12 mouse cellular contexts compared by ENCODE assay signal in genomic region chr1:128560452-128561324, GRCm38 (mm10). TPM values are rescaled to one million over a fixed set of nuclear protein-coding genes. Genes with fewer than 3 reads are reported as not detected.
A peak's percentile ranks its signal among the peaks of the same experiment; 100 is the strongest.
DNase-seq lines count a peak whose midpoint lies in the region; ATAC-seq and TF ChIP-seq lines count a peak whose summit lies in the region.
"Had no signal": no experiment of that assay in that cellular context is flagged by ENCODE, and none has a peak within 500 bp of the region (broad histone marks: within the 10 kb centered on the region; RNA-seq: fewer than 3 reads in every experiment).

No protein-coding gene starts in this region.

- no peak for DNase-seq in heart, postnatal 14 days
- DNase-seq in MEL (ENCODE audit: low read depth, low spot score) = peak; percentile 16
- DNase-seq in skeletal muscle tissue, adult 2 months (ENCODE audit: low read depth, low spot score) = peak; percentile 23
- DNase-seq in adrenal gland, adult 8-10 months = no peak
- DNase-seq in kidney, adult 18-20 months = no peak
- DNase-seq in right cerebral cortex, postnatal 36 days (ENCODE audit: low spot score in 2 of 2) = no peak
- DNase-seq: heart, adult 18-20 months; lung, postnatal 14 days; right cerebral cortex, postnatal 25 days had no signal

- no peaks in the 10 kb centered on the region for H3K9me3 ChIP-seq in heart, embryonic 14.5 days (ENCODE audit: control insufficient read depth, low read length)
- H3K9me3 ChIP-seq in MEL (replicated peaks; ENCODE audit: insufficient read depth, low read length) = no peaks in the 10 kb centered on the region

- H3K27me3 ChIP-seq in heart, embryonic 14.5 days (ENCODE audit: control insufficient read depth, insufficient read depth, low read length) = no peaks in the 10 kb centered on the region
- H3K27me3 ChIP-seq in MEL (ENCODE audit: control insufficient read depth in 1 of 2, insufficient read depth in 2 of 2, low read length in 2 of 2) = peaks cover 0 to 1% of the 10 kb centered on the region in 2 experiments; a peak in 2 of 4 replicates

- TF ChIP-seq EP300 in MEL (IDR thresholded peaks at IDR 0.05; ENCODE audit: low read depth in 1 of 2, low read length in 2 of 2) = no peak

- TF ChIP-seq RAD21 in MEL (IDR thresholded peaks at IDR 0.05; ENCODE audit: low read depth, low read length) = no peak

- peak overlapping the region; percentile 41 for H3K4me2 ChIP-seq in heart, embryonic 14.5 days (ENCODE audit: low read length)

- H3K9ac ChIP-seq in heart, embryonic 14.5 days (ENCODE audit: low read length) = no peak overlapping the region
- no peak overlapping the region for H3K9ac ChIP-seq in MEL (ENCODE audit: control insufficient read depth, low read depth, low read length, poor library complexity, severe bottlenecking)

- H3K4me3 ChIP-seq in heart, embryonic 14.5 days (ENCODE audit: control insufficient read depth in 1 of 2, insufficient read depth in 1 of 2, low read depth in 1 of 2, low read length in 2 of 2) = no peak overlapping the region
- no peak overlapping the region for H3K4me3 ChIP-seq in MEL (ENCODE audit: control insufficient read depth in 1 of 2, insufficient read depth in 1 of 2, low read depth in 2 of 2, low read length in 2 of 2)

- no peak for TF ChIP-seq POLR2A in MEL (IDR thresholded peaks at IDR 0.05; ENCODE audit: control insufficient read depth in 1 of 2, insufficient read depth in 1 of 2, low read depth in 1 of 2, low read length in 2 of 2, poor library complexity in 1 of 2)

- intact Hi-C loops in heart, postnatal 14 days (cut with DNase I) = no loop called here

- 26% methylated on average over 14 of the region's 14 CpGs for WGBS in heart, embryonic 14.5 days

- H3K36me3 ChIP-seq in heart, embryonic 14.5 days (ENCODE audit: control insufficient read depth, insufficient read depth, low read length) = no peaks in the 10 kb centered on the region
- H3K36me3 ChIP-seq in MEL (ENCODE audit: control insufficient read depth in 1 of 2, insufficient read depth in 2 of 2, low read length in 2 of 2) = no peaks in the 10 kb centered on the region

- H3K4me1 ChIP-seq in heart, embryonic 14.5 days (ENCODE audit: control insufficient read depth in 2 of 2, insufficient read depth in 2 of 2, low read length in 2 of 2) = peaks cover 9 to 16% of the 10 kb centered on the region in 2 experiments
- H3K4me1 ChIP-seq in MEL (ENCODE audit: control insufficient read depth in 1 of 2, insufficient read depth in 2 of 2, low read length in 2 of 2) = no peaks in the 10 kb centered on the region

- TF ChIP-seq CTCF in MEL (IDR thresholded peaks at IDR 0.05 in 2 of 3, conservative IDR thresholded peaks at IDR 0.05 in 1 of 3; ENCODE audit: control insufficient read depth in 1 of 3, insufficient read depth in 1 of 3, low read depth in 2 of 3, low read length in 3 of 3, poor library complexity in 1 of 3, severe bottlenecking in 1 of 3) = no peak

- no peak for ATAC-seq in heart, embryonic 14.5 days (ENCODE audit: insufficient number of reproducible peaks, insufficient read depth, low FRiP score, low read depth)
- peak; percentile 64 for ATAC-seq in granulocyte monocyte progenitor cell, adult 5-6 weeks (replicated peaks; ENCODE audit: poor library complexity, severe bottlenecking)
- ATAC-seq: CD4-positive, CD25-positive, alpha-beta regulatory T cell, adult 4 months had no signal

- no peak overlapping the region for H3K27ac ChIP-seq in heart, embryonic 14.5 days (replicated peaks in 1 of 2; ENCODE audit: control insufficient read depth in 1 of 2, insufficient read depth in 1 of 2, low read depth in 2 of 2, low read length in 2 of 2)
- H3K27ac ChIP-seq in MEL (ENCODE audit: control insufficient read depth, low read depth, low read length) = no peak overlapping the region

- H3K79me2 ChIP-seq in MEL (ENCODE audit: control insufficient read depth, insufficient read depth, low read length, poor library complexity) = no peaks in the 10 kb centered on the region

TF ChIP-seq in MEL, 35 proteins besides CTCF, POLR2A, EP300 and RAD21:
- no peak for TF ChIP-seq MYB (IDR thresholded peaks at IDR 0.05; ENCODE audit: low read depth, low read length)

RNA-seq across cellular contexts. Expression of gene Cxcr4, which starts 31.4 kb away (rescaled TPM):
- 2.4 and 2.9 TPM in 2 replicates for polyA plus RNA-seq in heart, embryonic 14.5 days (2014; fragmentation: Nextera tagmentation; extraction: Ambion mirVana)
- 10 to 100 TPM; 11.2 to 19.1 TPM for total RNA-seq in heart, postnatal 14 days (2021)
- total RNA-seq in MEL (2012; rRNA removed) = 4.2 and 6.0 TPM in 2 replicates
- 10 to 100 TPM in 1 of 2 experiments, not detected in 1; 11.2 TPM for polyA plus RNA-seq in MEL (2012; ENCODE audit: insufficient read depth in 1 of 2, insufficient read length in 2 of 2, low read depth in 1 of 2, low replicate concordance in 2 of 2, missing spikeins in 1 of 2)
- total RNA-seq in granulocyte monocyte progenitor cell, adult 5-6 weeks (2014; fragmentation: Nextera tagmentation) = 151 and 195 TPM in 2 replicates
- total RNA-seq in granulocyte monocyte progenitor cell, adult 5-6 weeks (2017) = 178 and 196 TPM in 2 replicates
- total RNA-seq in adrenal gland, adult 8-10 months (2022) = 10 to 100 TPM; 14.8 to 66.9 (median 40.0) TPM

Comparison
In these comparisons a context has a peak if more than half of its experiments do, and no peak if none do; other contexts are left out.
1. DNase-seq: peak in MEL (single experiment) and skeletal muscle tissue, adult 2 months (single experiment); none in heart, postnatal 14 days (0 of 2), adrenal gland, adult 8-10 months (single experiment), kidney, adult 18-20 months (single experiment) and right cerebral cortex, postnatal 36 days (0 of 2).